Mouse (Mus musculus): ENCODE data around the gene Armcx1. TPM values are rescaled to one million over a fixed set of nuclear protein-coding genes. Genes with fewer than 3 reads are reported as not detected.
"Not testable (repeated sequence)": the region's sequence is repeated elsewhere in the genome, so short reads cannot be mapped to it uniquely, and the experiment has no call there.

Gene Armcx1
- polyA plus RNA-seq, 1 experiment = 3.8 TPM

GRCm38 (mm10) chrX:134757293-134757995 is 39.7 kb downstream of the Armcx1 start:
- Histone ChIP-seq H3K27me3 (replicated peaks; ENCODE audit: control insufficient read depth, insufficient read depth, low read length) (no peaks in the 10 kb centered on the region), H3K4me3 (ENCODE audit: insufficient read depth, low read depth, low read length) (peak overlapping the region; percentile 79), H3K36me3 (ENCODE audit: control insufficient read depth, insufficient read depth, low read length) (no peaks in the 10 kb centered on the region), H3K27ac (ENCODE audit: insufficient read depth, low read depth, low read length) (no peak overlapping the region), H3K4me1 (ENCODE audit: control insufficient read depth, insufficient read depth, low read length) (0 out of 2 replicates have a peak, but pooled peaks cover 3% of the 10 kb centered on the region)
- DNase-seq = no peak
- no peak for TF ChIP-seq POLR2A (IDR thresholded peaks at IDR 0.05; ENCODE audit: low read depth, low read length)
- no peak for TF ChIP-seq CTCF (conservative IDR thresholded peaks at IDR 0.05; ENCODE audit: insufficient read depth, insufficient read length, low read depth, low read length)
- 10% methylated on average over 12 of the region's 13 CpGs for WGBS

DNA sequence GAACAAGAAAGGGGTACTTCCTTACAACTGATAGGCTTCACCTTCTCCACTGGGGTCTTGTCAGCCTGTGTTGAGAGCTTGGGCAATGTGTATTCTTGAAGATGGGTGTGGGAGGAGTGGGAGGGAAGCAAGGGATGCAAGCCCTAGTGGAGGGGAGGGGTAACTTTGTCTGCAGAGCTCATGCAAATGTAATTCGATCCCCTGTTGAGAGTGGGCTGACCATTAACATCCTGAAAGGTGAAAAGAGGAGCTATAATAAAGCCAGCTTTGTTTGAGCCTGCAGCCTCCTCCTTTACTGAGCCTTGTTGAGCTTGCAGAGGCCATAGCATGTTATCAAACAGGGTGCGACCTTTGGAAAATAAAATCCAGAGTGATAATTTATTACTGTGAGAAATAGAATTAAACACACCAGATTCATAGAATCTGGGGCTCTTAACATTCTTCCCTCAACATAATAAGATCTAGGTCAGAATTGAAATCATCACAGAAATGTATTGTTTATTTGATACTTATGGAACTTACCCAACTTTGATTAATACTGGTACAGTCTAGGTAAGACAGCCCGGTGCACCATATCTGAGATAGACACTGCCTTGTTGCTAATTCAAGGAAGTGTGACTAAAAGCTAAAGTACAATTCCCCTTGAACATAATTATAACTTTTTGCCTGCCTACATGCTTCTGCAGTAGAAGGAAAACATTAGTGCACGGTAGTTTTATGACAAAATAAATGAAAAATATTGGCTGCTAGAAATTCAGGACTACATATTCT is 45.9 kb downstream of the Armcx1 start:
- H3K4me3 ChIP-seq (ENCODE audit: insufficient read depth, low read depth, low read length); H3K27ac ChIP-seq (ENCODE audit: insufficient read depth, low read depth, low read length); H3K27me3 ChIP-seq (replicated peaks; ENCODE audit: control insufficient read depth, insufficient read depth, low read length); H3K4me1 ChIP-seq (ENCODE audit: control insufficient read depth, insufficient read depth, low read length); DNase-seq; H3K36me3 ChIP-seq (ENCODE audit: control insufficient read depth, insufficient read depth, low read length): not testable (repeated sequence)
- WGBS = 31% methylated on average over 3 of the region's 4 CpGs

Other genes starting within 250 kb of the Armcx1 start
- 0.05 TPM in 1 of 2 replicates, not detected in the other for gene Taf7l, start 241.5 kb upstream of the Armcx1 start, polyA plus RNA-seq (2012; rRNA removed)
- gene Timm8a1, start 176.1 kb upstream of the Armcx1 start, polyA plus RNA-seq (2012; rRNA removed) = 2.5 and 4.9 TPM in 2 replicates
- gene Btk, start 134.4 kb upstream of the Armcx1 start, polyA plus RNA-seq (2012; rRNA removed) = 0.29 and 0.70 TPM in 2 replicates
- 142 and 219 TPM in 2 replicates for gene Rpl36a, start 132.3 kb upstream of the Armcx1 start, polyA plus RNA-seq (2012; rRNA removed)
- 2.0 and 2.7 TPM in 2 replicates for gene Gla, start 116.8 kb upstream of the Armcx1 start, polyA plus RNA-seq (2012; rRNA removed)
- gene Hnrnph2, start 116.8 kb upstream of the Armcx1 start, polyA plus RNA-seq (2012; rRNA removed) = 11.8 and 20.5 TPM in 2 replicates
- 0.71 and 1.1 TPM in 2 replicates for gene Armcx4, start 31.4 kb upstream of the Armcx1 start, polyA plus RNA-seq (2012; rRNA removed)
- 1.3 and 1.5 TPM in 2 replicates for gene Armcx6, start 33.5 kb downstream of the Armcx1 start, polyA plus RNA-seq (2012; rRNA removed)
- gene Armcx3, start 38.6 kb downstream of the Armcx1 start, polyA plus RNA-seq (2012; rRNA removed) = 4.0 and 5.7 TPM in 2 replicates
- 8.7 and 9.0 TPM in 2 replicates for gene Armcx2, start 91.3 kb downstream of the Armcx1 start, polyA plus RNA-seq (2012; rRNA removed)
- not detected in 2 replicates for gene Nxf2, start 246.8 kb downstream of the Armcx1 start, polyA plus RNA-seq (2012; rRNA removed)

Measured in kidney, adult 2 months (tissue).